Mouse (Mus musculus) testis, adult 2 months (tissue): ENCODE results near the gene Mansc4. TPM values are rescaled to one million over a fixed set of nuclear protein-coding genes. Genes with fewer than 3 reads are reported as not detected.

Experiments used
- H3K27ac ChIP-seq: fragments of 200-500 bp; 2 replicates; pipeline ENCODE4 v1.5.1; 2012; ENCODE audit warnings: low read depth, low read length; ENCODE audit not compliant: control insufficient read depth, insufficient read depth
- H3K27me3 ChIP-seq: fragments of 200-500 bp; 2 replicates; pipeline ENCODE4 v1.6.1; 2012; ENCODE audit warnings: mild to moderate bottlenecking, low read length, moderate library complexity; ENCODE audit not compliant: control insufficient read depth, insufficient read depth
- H3K36me3 ChIP-seq: fragments of 200-500 bp; 2 replicates; pipeline ENCODE4 v1.6.1; 2012; ENCODE audit warnings: mild to moderate bottlenecking, low read length; ENCODE audit not compliant: control insufficient read depth, insufficient read depth
- H3K4me1 ChIP-seq: fragments of 200-500 bp; 2 replicates; pipeline ENCODE4 v1.6.1; 2012; ENCODE audit warnings: low read length; ENCODE audit not compliant: control insufficient read depth, insufficient read depth
- H3K4me3 ChIP-seq: fragments of 200-500 bp; 2 replicates; pipeline ENCODE4 v1.5.1; 2012; ENCODE audit warnings: low read depth, mild to moderate bottlenecking, low read length, moderate library complexity, mixed read lengths; ENCODE audit not compliant: control insufficient read depth
- CTCF ChIP-seq: fragments of 200-500 bp; IDR thresholded peaks from 2 replicates; pipeline ENCODE4 v1.5.1; 2012; ENCODE audit warnings: low read depth, mild to moderate bottlenecking, inconsistent platforms, low read length, moderate library complexity; ENCODE audit not compliant: control insufficient read depth, insufficient read depth, insufficient replicate concordance
- POLR2A ChIP-seq: fragments of 200-500 bp; IDR thresholded peaks from 2 replicates; pipeline ENCODE4 v1.6.1; 2012; ENCODE audit warnings: low read depth, mild to moderate bottlenecking, inconsistent platforms, low read length, moderate library complexity; ENCODE audit not compliant: control insufficient read depth
- polyA plus RNA-seq: library from polyadenylated mRNA; depleted of rRNA; stranded (reverse); fragments of >200 nt; gene quantifications from 2 replicates; pipeline ENCODE4 v1.2.3, GENCODE M21; 2012

Mansc4 gene
- polyA plus RNA-seq, 1 experiment: 1.1 TPM

GRCm38 (mm10) chr6:147092136-147092535 lies 5.3 kb upstream of the Mansc4 start:
- H3K4me1 ChIP-seq: peaks cover 11% of the 10 kb centered on the region

GRCm38 (mm10) chr6:147091136-147092120 lies 4.6 kb upstream of the Mansc4 start, which contains the start of gene Klhl42:
Klhl42 (plus strand) TSS chr6:147091379.
- H3K36me3 ChIP-seq: no peaks in the 10 kb centered on the region
- peak within 1 kb of the TSS; percentile 56; the same call in 1 of the 2 replicates for H3K27ac ChIP-seq
- no peak for TF ChIP-seq CTCF
- peak; percentile 44; the same call in 1 of the 2 replicates for TF ChIP-seq POLR2A
- H3K4me3 ChIP-seq: peak within 1 kb of the TSS; percentile 86
- H3K4me1 ChIP-seq: peaks cover 16% of the 10 kb centered on the region
- no peaks in the 10 kb centered on the region for H3K27me3 ChIP-seq

More at GRCm38 (mm10) chr6:147092136-147092535, 5.3 kb upstream of the Mansc4 start:
- Histone ChIP-seq H3K27ac (no peak overlapping the region), H3K4me3 (peak overlapping the region; percentile 86), H3K27me3 (no peaks in the 10 kb centered on the region), H3K36me3 (no peaks in the 10 kb centered on the region)
- no peak for TF ChIP-seq CTCF
- no peak for TF ChIP-seq POLR2A

- H3K27ac ChIP-seq: no peak overlapping the region
- peaks cover 18% of the 10 kb centered on the region for H3K4me1 ChIP-seq
- TF ChIP-seq POLR2A: no peak
- no peak for TF ChIP-seq CTCF
- H3K27me3 ChIP-seq: no peaks in the 10 kb centered on the region
- no peak overlapping the region for H3K4me3 ChIP-seq
- H3K36me3 ChIP-seq: no peaks in the 10 kb centered on the region
These were observed 3.4 kb upstream of the Mansc4 start for GRCm38 (mm10) chr6:147090191-147090590.

- no peak for TF ChIP-seq POLR2A
- no peak for TF ChIP-seq CTCF
- peaks cover 18% of the 10 kb centered on the region for H3K4me1 ChIP-seq
- H3K27ac ChIP-seq: no peak overlapping the region
- H3K27me3 ChIP-seq: no peaks in the 10 kb centered on the region
- H3K4me3 ChIP-seq: no peak overlapping the region
- no peaks in the 10 kb centered on the region for H3K36me3 ChIP-seq
These were observed 1.7 kb upstream of the Mansc4 start for GRCm38 (mm10) chr6:147088517-147088916.

- Histone ChIP-seq H3K27ac (no peak overlapping the region), H3K4me3 (no peak overlapping the region), H3K36me3 (no peaks in the 10 kb centered on the region), H3K4me1 (peaks cover 18% of the 10 kb centered on the region), H3K27me3 (no peaks in the 10 kb centered on the region)
- no peak for TF ChIP-seq POLR2A
- no peak for TF ChIP-seq CTCF
These were observed 904 bp upstream of the Mansc4 start for GRCm38 (mm10) chr6:147087736-147088135.

GRCm38 (mm10) chr6:147085398-147086040 lies 1.3 kb downstream of the Mansc4 start:
- H3K4me3 ChIP-seq: no peak overlapping the region
- H3K27ac ChIP-seq: no peak overlapping the region
- H3K27me3 ChIP-seq: no peaks in the 10 kb centered on the region
- TF ChIP-seq POLR2A (no peak), CTCF (no peak)
- peaks cover 9% of the 10 kb centered on the region for H3K4me1 ChIP-seq
- no peaks in the 10 kb centered on the region for H3K36me3 ChIP-seq

GRCm38 (mm10) chr6:147079919-147080318 lies 6.9 kb downstream of the Mansc4 start:
- Histone ChIP-seq H3K27me3 (no peaks in the 10 kb centered on the region), H3K4me3 (no peak overlapping the region), H3K4me1 (no peaks in the 10 kb centered on the region), H3K27ac (no peak overlapping the region), H3K36me3 (no peaks in the 10 kb centered on the region)
- no peak for TF ChIP-seq POLR2A
- TF ChIP-seq CTCF: no peak
